13 mouse cellular contexts compared by ENCODE assay signal in the genomic region with DNA sequence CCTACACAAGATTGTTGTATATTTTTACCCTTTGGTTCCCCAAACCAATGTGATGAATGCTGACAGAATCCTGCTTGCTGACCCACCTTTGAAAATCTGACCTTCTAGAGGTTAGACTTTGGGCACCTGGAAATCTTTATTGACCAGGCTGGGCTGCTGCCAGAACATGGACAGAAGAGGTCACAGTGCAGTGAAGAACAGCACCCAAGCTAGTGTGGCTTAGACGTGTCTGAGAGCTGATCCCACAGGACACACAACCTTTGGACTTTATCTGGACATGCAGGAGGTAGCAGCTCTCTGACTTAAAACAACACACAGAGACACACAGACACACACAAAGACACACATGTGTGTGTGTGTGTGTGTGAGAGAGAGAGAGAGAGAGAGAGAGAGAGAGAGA.
"Had no signal": no experiment of that assay in that cellular context is flagged by ENCODE, and none has a peak within 500 bp of the region (broad histone marks: within the 10 kb centered on the region; RNA-seq: fewer than 3 reads in every experiment).

No protein-coding gene starts in this region.

- H3K9me3 ChIP-seq: intestine, embryonic 15.5 days; limb, embryonic 13.5 days; neural tube, embryonic 12.5 days had no signal

- H3K4me2 ChIP-seq: intestine, embryonic 15.5 days; limb, embryonic 13.5 days; neural tube, embryonic 12.5 days had no signal

- H3K4me3 ChIP-seq: intestine, embryonic 15.5 days; limb, embryonic 13.5 days; neural tube, embryonic 12.5 days had no signal

- DNase-seq: kidney, postnatal 14 days; left cerebral cortex, postnatal 4 days; lung, adult 2 months; lung, postnatal 36 days; midbrain, embryonic 14.5 days; retina, postnatal 1 day; right cerebral cortex, postnatal 4 days; spleen, adult 18-20 months; thymus, postnatal 36 days had no signal

- H3K27ac ChIP-seq: intestine, embryonic 15.5 days; limb, embryonic 13.5 days; neural tube, embryonic 12.5 days had no signal

- ATAC-seq: intestine, embryonic 15.5 days; lung, postnatal 0 days had no signal

- H3K27me3 ChIP-seq: intestine, embryonic 15.5 days had no signal

- H3K4me1 ChIP-seq: intestine, embryonic 15.5 days had no signal

- H3K36me3 ChIP-seq: intestine, embryonic 15.5 days; limb, embryonic 13.5 days; neural tube, embryonic 12.5 days had no signal

- H3K9ac ChIP-seq: intestine, embryonic 15.5 days; limb, embryonic 13.5 days; neural tube, embryonic 12.5 days had no signal
